Mouse (Mus musculus) limb, embryonic 14.5 days (tissue): ENCODE results near the gene Tbcb. TPM values are rescaled to one million over a fixed set of nuclear protein-coding genes. Genes with fewer than 3 reads are reported as not detected.

Source experiments
- ATAC-seq: fragments of 200-750 bp; cut with Nextera tagmentation; 2 replicates; pipeline ENCODE4 v1.8.0; 2017; ENCODE audit warnings: low read depth, moderate number of reproducible peaks, moderate TSS enrichment; ENCODE audit not compliant: low FRiP score
- DNase-seq: peaks from one replicate; pipeline ENCODE4 v3.0.0-alpha.2; 2015; ENCODE audit warnings: low spot score
- H3K27ac ChIP-seq: fragments of 300-500 bp; sonication (generic); replicated peaks from 2 replicates; pipeline ENCODE4 v1.5.1; 2014; ENCODE audit warnings: low read depth, mild to moderate bottlenecking, low read length, moderate library complexity, mixed read lengths
- H3K27me3 ChIP-seq: fragments of 300-500 bp; sonication (generic); 2 replicates; pipeline ENCODE4 v1.6.1; 2014; ENCODE audit warnings: low read length, mixed read lengths; ENCODE audit not compliant: control insufficient read depth, insufficient read depth
- H3K36me3 ChIP-seq: fragments of 300-500 bp; sonication (generic); 2 replicates; pipeline ENCODE4 v1.6.1; 2014; ENCODE audit warnings: mild to moderate bottlenecking, low read length, moderate library complexity, mixed read lengths; ENCODE audit not compliant: control insufficient read depth, insufficient read depth
- H3K4me1 ChIP-seq: fragments of 300-500 bp; sonication (generic); 2 replicates; pipeline ENCODE4 v1.6.1; 2014; ENCODE audit warnings: antibody characterized with exemption, low read length, mixed read lengths; ENCODE audit not compliant: control insufficient read depth, insufficient read depth
- H3K4me2 ChIP-seq: fragments of 300-500 bp; sonication (generic); replicated peaks from 2 replicates; pipeline ENCODE4 v1.6.1; 2014; ENCODE audit warnings: low read depth, mild to moderate bottlenecking, low read length, moderate library complexity; ENCODE audit not compliant: severe bottlenecking
- H3K4me3 ChIP-seq: fragments of 300-500 bp; sonication (generic); replicated peaks from 2 replicates; pipeline ENCODE4 v1.5.1; 2014; ENCODE audit warnings: low read length
- H3K9ac ChIP-seq: fragments of 300-500 bp; sonication (generic); 2 replicates; pipeline ENCODE4 v1.6.1; 2014; ENCODE audit warnings: mild to moderate bottlenecking, low read depth, low read length, moderate library complexity; ENCODE audit not compliant: severe bottlenecking
- H3K9me3 ChIP-seq: fragments of 300-500 bp; sonication (generic); 2 replicates; pipeline ENCODE4 v1.6.1; 2016; ENCODE audit warnings: low read length; ENCODE audit not compliant: control insufficient read depth
- POLR2A ChIP-seq: fragments of 200-500 bp; IDR thresholded peaks from 2 replicates; pipeline ENCODE4 v1.8.0; 2012; ENCODE audit warnings: inconsistent platforms, mild to moderate bottlenecking, moderate library complexity, borderline replicate concordance; ENCODE audit not compliant: insufficient read depth, insufficient read length; ENCODE audit errors: extremely low read depth
- WGBS: fragments of 180-500 bp; shearing (Covaris S2); extraction: QIAGEN DNeasy Blood & Tissue Kit; methylation state at CpG from one replicate; pipeline ENCODE4 v1.1.7; 2014; 5-methylcytosine and 5-hydroxymethylcytosine counted together
- polyA plus RNA-seq, 2 experiments: library from polyadenylated mRNA; depleted of rRNA in 1 of 2; stranded (reverse) in 1 of 2; unstranded in 1 of 2; fragments of >200 nt; fragmentation: Nextera tagmentation in 1 of 2; extraction: Ambion mirVana in 1 of 2; gene quantifications; 2 replicates each; pipeline versions ENCODE4 v1.2.1 to v1.2.3; 2012 to 2014

The Tbcb gene
- polyA plus RNA-seq (2012; rRNA removed) = 78.9 and 90.3 TPM in 2 replicates
- polyA plus RNA-seq (2014; fragmentation: Nextera tagmentation; extraction: Ambion mirVana) = 168 and 185 TPM in 2 replicates

DNA sequence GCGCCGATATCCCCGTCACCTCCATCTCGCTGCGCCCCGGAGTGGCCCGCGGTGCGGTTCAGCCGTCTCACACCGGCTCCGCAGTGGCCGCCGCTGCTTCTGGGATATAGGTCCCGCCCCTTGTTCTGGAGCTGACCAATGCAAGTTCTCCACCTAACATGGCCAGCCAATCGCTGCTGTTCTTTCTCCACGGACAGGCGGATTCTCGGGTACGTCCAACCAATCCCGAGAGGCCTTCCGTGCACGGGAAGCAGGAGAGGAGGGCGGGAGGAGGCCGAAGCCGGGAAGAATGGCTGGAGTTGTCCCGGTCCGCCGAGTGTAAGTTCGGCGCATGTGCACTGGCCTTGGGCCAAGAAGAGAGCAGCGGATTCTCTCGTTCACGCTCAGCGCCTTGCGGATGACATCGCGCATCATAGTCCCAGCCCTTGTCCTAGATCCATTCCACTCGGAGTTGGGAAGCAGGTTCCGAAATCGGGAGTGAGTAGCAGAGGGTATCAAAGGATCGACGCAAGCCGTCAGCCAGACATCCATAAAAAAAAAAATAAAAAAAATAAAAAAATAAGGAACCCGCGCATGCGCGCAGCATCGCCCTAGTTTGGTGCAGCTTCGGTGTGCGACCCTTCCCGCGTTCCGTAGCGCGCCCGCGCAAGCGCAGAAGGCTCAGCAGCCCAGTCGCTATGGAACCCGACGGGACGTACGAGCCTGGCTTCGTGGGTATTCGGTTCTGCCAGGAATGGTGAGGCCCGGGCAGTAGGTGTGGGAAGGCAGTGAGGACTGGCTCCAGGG lies at the start of gene Tbcb, which contains the start of gene Polr2i:
Gene Tbcb (minus strand): TSS at position 604 of the 786 bp plus-strand sequence.
Gene Polr2i (plus strand): TSS at position 280 of the 786 bp plus-strand sequence.
- Histone ChIP-seq H3K4me3 (peak within 1 kb of the TSS; percentile 80), H3K4me2 (peak within 1 kb of the TSS; percentile 82), H3K36me3 (peaks cover 44% of the 10 kb centered on the region), H3K27me3 (no peaks in the 10 kb centered on the region), H3K9me3 (no peaks in the 10 kb centered on the region), H3K9ac (peak within 1 kb of the TSS; percentile 77), H3K27ac (peak within 1 kb of the TSS; percentile 91), H3K4me1 (peaks cover 10% of the 10 kb centered on the region)
- peak; percentile 96 for ATAC-seq
- TF ChIP-seq POLR2A = no peak
- peak; percentile 97 for DNase-seq
- under 1% methylated on average over 67 of the region's 67 CpGs for WGBS

GRCm38 (mm10) chr7:30281522-30281921 lies 49.5 kb upstream of the Tbcb start:
- WGBS = 78% methylated on average over 4 of the region's 4 CpGs
- H3K9ac ChIP-seq = no peak overlapping the region
- H3K4me2 ChIP-seq = no peak overlapping the region
- H3K4me1 ChIP-seq = peaks cover 5% of the 10 kb centered on the region; the same call in 1 of the 2 replicates
- no peaks in the 10 kb centered on the region for H3K36me3 ChIP-seq
- TF ChIP-seq POLR2A = no peak
- no peaks in the 10 kb centered on the region for H3K9me3 ChIP-seq
- no peak overlapping the region for H3K27ac ChIP-seq
- no peak overlapping the region for H3K4me3 ChIP-seq
- ATAC-seq = no peak
- DNase-seq = no peak
- H3K27me3 ChIP-seq = no peaks in the 10 kb centered on the region

DNA sequence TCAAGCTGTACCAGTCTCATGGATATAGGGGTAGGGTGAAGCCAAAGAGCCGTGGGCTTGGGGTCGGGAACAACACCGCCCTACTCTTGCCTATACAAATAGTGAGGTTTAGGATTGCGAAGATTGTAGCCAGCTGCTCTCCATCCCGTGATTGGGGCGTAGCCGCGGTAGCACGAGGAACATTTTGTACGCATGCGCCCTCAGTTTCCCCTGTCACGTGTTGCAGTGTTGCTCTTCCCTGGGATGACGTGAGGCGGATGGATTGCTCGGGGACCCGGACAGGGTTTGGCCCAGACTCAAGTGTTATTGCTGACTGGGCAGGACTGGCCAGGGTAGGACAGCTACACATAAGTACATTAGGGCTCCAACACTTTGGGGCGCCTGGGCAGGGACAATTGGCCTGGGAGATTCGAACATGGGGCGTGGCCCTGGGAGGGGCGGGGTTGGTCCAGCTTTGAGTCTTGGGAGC lies 48.6 kb upstream of the Tbcb start:
- H3K27me3 ChIP-seq = no peaks in the 10 kb centered on the region
- no peak for TF ChIP-seq POLR2A
- peak; percentile 91 for DNase-seq
- peak overlapping the region; percentile 73 for H3K4me3 ChIP-seq
- peak; percentile 88 for ATAC-seq
- peak overlapping the region; percentile 92 for H3K4me2 ChIP-seq
- peak overlapping the region; percentile 92 for H3K27ac ChIP-seq
- no peaks in the 10 kb centered on the region for H3K9me3 ChIP-seq
- WGBS = under 1% methylated on average over 20 of the region's 20 CpGs
- H3K9ac ChIP-seq = peak overlapping the region; percentile 34
- peaks cover 5% of the 10 kb centered on the region; the same call in 1 of the 2 replicates for H3K4me1 ChIP-seq
- H3K36me3 ChIP-seq = no peaks in the 10 kb centered on the region

- no peaks in the 10 kb centered on the region for H3K9me3 ChIP-seq
- H3K36me3 ChIP-seq = no peaks in the 10 kb centered on the region
- TF ChIP-seq POLR2A = 0 out of 2 replicates have a peak, but pooled peaks have one; percentile 35
- peak within 1 kb of the TSS; percentile 92 for H3K27ac ChIP-seq
- peaks cover 5% of the 10 kb centered on the region; the same call in 1 of the 2 replicates for H3K4me1 ChIP-seq
- under 1% methylated on average over 49 of the region's 49 CpGs for WGBS
- H3K27me3 ChIP-seq = no peaks in the 10 kb centered on the region
- peak; percentile 96 for ATAC-seq
- peak within 1 kb of the TSS; percentile 73 for H3K4me3 ChIP-seq
- peak within 1 kb of the TSS; percentile 50 for H3K9ac ChIP-seq
- peak; percentile 97 for DNase-seq
- H3K4me2 ChIP-seq = peak within 1 kb of the TSS; percentile 92
Observed at GRCm38 (mm10) chr7:30279951-30280669, 48.0 kb upstream of the Tbcb start, which contains the start of the genes Thap8 and Wdr62. TSS of gene Thap8 (plus strand) at chr7:30280094. TSS of gene Wdr62 (minus strand) at chr7:30280419.

GRCm38 (mm10) chr7:30279536-30279935 lies 47.5 kb upstream of the Tbcb start:
- Histone ChIP-seq H3K9me3 (no peaks in the 10 kb centered on the region), H3K4me2 (peak overlapping the region; percentile 92), H3K9ac (peak overlapping the region; percentile 50; the same call in 1 of the 2 replicates), H3K27ac (0 out of 2 replicates have a peak overlapping the region, but pooled peaks have one; percentile 92), H3K4me1 (peaks cover 5% of the 10 kb centered on the region; the same call in 1 of the 2 replicates), H3K4me3 (peak overlapping the region; percentile 73), H3K27me3 (no peaks in the 10 kb centered on the region), H3K36me3 (no peaks in the 10 kb centered on the region)
- DNase-seq = no peak
- no peak for ATAC-seq
- WGBS = 2% methylated on average over 6 of the region's 6 CpGs
- TF ChIP-seq POLR2A = no peak
